Mouse (Mus musculus): ENCODE data around the gene Cntnap2.

DNA sequence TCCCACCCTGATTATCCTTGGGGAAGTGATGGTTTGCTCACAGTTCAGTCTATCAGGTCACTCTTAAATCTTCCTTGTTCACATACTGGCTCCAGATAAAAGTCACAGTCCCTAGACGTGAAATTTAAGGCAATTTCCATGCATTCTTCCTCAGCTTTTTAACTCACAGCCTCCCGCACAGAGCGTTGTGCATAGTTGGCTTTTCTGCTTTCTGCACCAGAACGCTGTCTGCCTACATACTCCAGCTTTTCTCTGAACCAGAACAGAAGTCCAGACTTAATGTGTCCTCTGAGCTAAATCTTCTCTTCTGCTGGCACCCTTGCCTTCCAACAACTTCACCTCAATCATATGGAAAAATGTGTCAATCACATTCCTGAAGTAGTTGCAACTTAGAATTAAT, 1616.5 kb downstream of the Cntnap2 start:
- TF ChIP-seq CTCF (IDR thresholded peaks at IDR 0.05; ENCODE audit: low read depth): no peak
- TF ChIP-seq EP300 (IDR thresholded peaks at IDR 0.05; ENCODE audit: low read depth): no peak
